13 mouse cellular contexts compared by ENCODE assay signal in the genomic region with DNA sequence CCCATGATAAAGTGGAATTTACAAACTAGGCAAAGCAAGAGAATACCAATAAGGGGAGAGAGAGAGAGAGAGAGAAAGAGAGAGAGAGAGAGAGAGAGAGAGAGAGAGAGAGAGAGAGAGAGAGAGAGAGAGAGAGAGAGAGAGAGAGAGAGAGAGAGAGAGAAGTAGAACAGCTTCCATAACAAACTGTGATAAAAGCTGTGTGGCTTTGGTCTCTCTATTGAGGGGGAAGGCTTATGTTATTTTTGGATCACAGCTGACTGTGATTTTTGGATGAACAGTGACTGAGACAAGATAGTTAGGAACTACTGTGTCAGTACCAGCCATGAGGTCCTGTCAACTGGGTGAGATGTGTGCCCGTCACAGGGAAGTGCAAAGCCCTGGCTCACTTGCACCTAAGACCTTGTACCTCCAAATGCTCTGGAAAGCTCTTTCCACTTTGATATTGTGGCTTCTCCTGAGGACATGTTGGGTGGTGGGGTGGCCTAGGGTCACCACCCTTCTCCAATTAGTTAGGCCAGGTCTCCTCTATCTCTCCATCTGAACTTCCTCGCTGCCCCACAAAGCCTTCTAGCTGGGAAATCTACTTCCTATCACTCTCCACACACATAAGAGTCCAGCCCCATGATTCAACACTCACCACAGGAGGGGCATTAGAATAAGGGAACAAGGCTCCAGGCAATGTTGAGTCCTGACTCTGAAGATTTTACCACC.
DNase-seq lines count a peak whose midpoint lies in the region; ATAC-seq and TF ChIP-seq lines count a peak whose summit lies in the region.
"Had no signal": no experiment of that assay in that cellular context is flagged by ENCODE, and none has a peak within 500 bp of the region (broad histone marks: within the 10 kb centered on the region; RNA-seq: fewer than 3 reads in every experiment).

No protein-coding gene starts in this region.

- DNase-seq in heart, postnatal 10 days = no peak
- no peak for DNase-seq in adrenal gland, postnatal 10 days
- DNase-seq in adrenal gland, postnatal 4 days (ENCODE audit: low spot score in 2 of 2) = no peak
- DNase-seq: cerebellum, postnatal 36 days; layer of hippocampus, postnatal 36 days had no signal

- no peak overlapping the region for H3K4me3 ChIP-seq in heart, embryonic 15.5 days
- peak overlapping the region; percentile 6 for H3K4me3 ChIP-seq in bone marrow, adult 2 months (replicated peaks; ENCODE audit: control insufficient read depth, low read depth, low read length)
- H3K4me3 ChIP-seq in erythroblast, embryonic 14.5 days (replicated peaks) = peak overlapping the region; percentile 46
- H3K4me3 ChIP-seq: limb, embryonic 12.5 days had no signal

- no peak for ATAC-seq in heart, embryonic 15.5 days (replicated peaks; ENCODE audit: insufficient number of reproducible peaks, insufficient read depth, low FRiP score, low read depth)
- peak; percentile 46; the same call in 1 of the 2 replicates for ATAC-seq in megakaryocyte, adult 5-6 weeks (ENCODE audit: poor library complexity, severe bottlenecking)
- ATAC-seq: intestine, embryonic 16.5 days had no signal

- no peak for TF ChIP-seq CTCF in bone marrow, adult 2 months (IDR thresholded peaks at IDR 0.05; ENCODE audit: control insufficient read depth, insufficient read depth, low read length)

- WGBS in heart, embryonic 15.5 days = 44% methylated on average over 2 of the region's 2 CpGs
- WGBS in bone marrow, adult 2 months = 46% methylated on average over 2 of the region's 2 CpGs

- no peak overlapping the region for H3K9ac ChIP-seq in heart, embryonic 15.5 days
- H3K9ac ChIP-seq: limb, embryonic 12.5 days had no signal

- H3K27ac ChIP-seq in heart, embryonic 15.5 days = peak overlapping the region; percentile 66
- peak overlapping the region; percentile 34; the same call in 1 of the 2 replicates for H3K27ac ChIP-seq in bone marrow, adult 2 months (ENCODE audit: control insufficient read depth, insufficient read depth, low read depth, low read length, poor library complexity)

- peaks cover 74% of the 10 kb centered on the region for H3K4me1 ChIP-seq in heart, embryonic 15.5 days (replicated peaks)
- no peaks in the 10 kb centered on the region; the same call in 1 of the 2 replicates for H3K4me1 ChIP-seq in bone marrow, adult 2 months (ENCODE audit: control insufficient read depth, insufficient read depth, low read length)
- H3K4me1 ChIP-seq in erythroblast, embryonic 14.5 days (ENCODE audit: control insufficient read depth) = peaks cover 62% of the 10 kb centered on the region

- no peak for TF ChIP-seq POLR2A in bone marrow, adult 2 months (IDR thresholded peaks at IDR 0.05; ENCODE audit: borderline replicate concordance, control insufficient read depth, low read depth, low read length)

- H3K4me2 ChIP-seq in heart, embryonic 15.5 days = peak overlapping the region; percentile 40

- no peaks in the 10 kb centered on the region for H3K27me3 ChIP-seq in heart, embryonic 15.5 days
- no peaks in the 10 kb centered on the region; the same call in 1 of the 2 replicates for H3K27me3 ChIP-seq in erythroblast, embryonic 14.5 days (ENCODE audit: control insufficient read depth)
- H3K27me3 ChIP-seq: CH12.LX; limb, embryonic 12.5 days; neural tube, embryonic 15.5 days had no signal

- H3K9me3 ChIP-seq in heart, embryonic 15.5 days (replicated peaks) = no peaks in the 10 kb centered on the region
- H3K9me3 ChIP-seq in erythroblast, embryonic 14.5 days (ENCODE audit: control insufficient read depth, low read length) = no peaks in the 10 kb centered on the region
- H3K9me3 ChIP-seq: limb, embryonic 12.5 days; neural tube, embryonic 15.5 days had no signal

- intact Hi-C loops in heart, postnatal 10 days (cut with DNase I) = loop anchor here (1.0 to 5.0 kb wide), 2 partner anchors 34 to 78 kb away; no protein-coding TSS in a partner anchor

- no peaks in the 10 kb centered on the region for H3K36me3 ChIP-seq in heart, embryonic 15.5 days
- H3K36me3 ChIP-seq in erythroblast, embryonic 14.5 days (ENCODE audit: control insufficient read depth) = peaks cover 2% of the 10 kb centered on the region
- H3K36me3 ChIP-seq: limb, embryonic 12.5 days; neural tube, embryonic 15.5 days had no signal
